Mouse (Mus musculus): ENCODE results near the gene Nfib. TPM values are rescaled to one million over a fixed set of nuclear protein-coding genes. Genes with fewer than 3 reads are reported as not detected.
A peak's percentile ranks its signal among the peaks of the same experiment; 100 is the strongest.

Nfib gene
- polyA plus RNA-seq, 2 experiments: 1.7 to 2.6 TPM

GRCm38 (mm10) chr4:82453341-82453740 is 252.2 kb downstream of the Nfib start:
- H3K4me1 ChIP-seq (replicated peaks; ENCODE audit: control insufficient read depth in 2 of 2, insufficient read depth in 2 of 2, low read length in 1 of 2): peaks cover 0 to 4% of the 10 kb centered on the region in 2 experiments; a peak in 2 of 4 replicates
- no peak overlapping the region for H3K9ac ChIP-seq (replicated peaks)
- DNase-seq (ENCODE audit: low read depth in 3 of 3, low spot score in 3 of 3) (no peak), ATAC-seq (ENCODE audit: insufficient read depth) (no peak)
- TF ChIP-seq EP300 (IDR thresholded peaks at IDR 0.05; ENCODE audit: low read depth) (no peak), CTCF (IDR thresholded peaks at IDR 0.05; ENCODE audit: low read depth) (no peak)
- no peaks in the 10 kb centered on the region for H3K9me3 ChIP-seq (ENCODE audit: control insufficient read depth, low read length)
- H3K36me3 ChIP-seq (replicated peaks; ENCODE audit: control insufficient read depth, insufficient read depth, low read depth): no peaks in the 10 kb centered on the region
- no peak overlapping the region for H3K4me3 ChIP-seq (ENCODE audit: insufficient read depth in 1 of 2, low read depth in 2 of 2, low read length in 2 of 2)
- no peaks in the 10 kb centered on the region for H3K27me3 ChIP-seq (ENCODE audit: control insufficient read depth, insufficient read depth, low read length)
- no peak overlapping the region for H3K27ac ChIP-seq
- H3K4me2 ChIP-seq (ENCODE audit: low read depth): no peak overlapping the region

GRCm38 (mm10) chr4:82452905-82453304 is 252.6 kb downstream of the Nfib start:
- H3K9me3 ChIP-seq (ENCODE audit: control insufficient read depth, low read length): no peaks in the 10 kb centered on the region
- H3K9ac ChIP-seq (replicated peaks): no peak overlapping the region
- H3K4me1 ChIP-seq (replicated peaks; ENCODE audit: control insufficient read depth in 2 of 2, insufficient read depth in 2 of 2, low read length in 1 of 2): peaks cover 0 to 4% of the 10 kb centered on the region in 2 experiments; a peak in 2 of 4 replicates
- DNase-seq (ENCODE audit: low read depth in 3 of 3, low spot score in 3 of 3) (no peak), ATAC-seq (ENCODE audit: insufficient read depth) (no peak)
- H3K27ac ChIP-seq: no peak overlapping the region
- no peak for TF ChIP-seq EP300 (IDR thresholded peaks at IDR 0.05; ENCODE audit: low read depth)
- no peak for TF ChIP-seq CTCF (IDR thresholded peaks at IDR 0.05; ENCODE audit: low read depth)
- no peak overlapping the region for H3K4me2 ChIP-seq (ENCODE audit: low read depth)
- H3K4me3 ChIP-seq (ENCODE audit: insufficient read depth in 1 of 2, low read depth in 2 of 2, low read length in 2 of 2): no peak overlapping the region
- 66% methylated on average over 4 of the region's 4 CpGs for WGBS (ENCODE audit: insufficient replicate concordance)
- no peaks in the 10 kb centered on the region for H3K36me3 ChIP-seq (replicated peaks; ENCODE audit: control insufficient read depth, insufficient read depth, low read depth)
- no peaks in the 10 kb centered on the region for H3K27me3 ChIP-seq (ENCODE audit: control insufficient read depth, insufficient read depth, low read length)

GRCm38 (mm10) chr4:82447061-82447671 is 258.4 kb downstream of the Nfib start:
- Histone ChIP-seq H3K4me3 (ENCODE audit: insufficient read depth in 1 of 2, low read depth in 2 of 2, low read length in 2 of 2) (no peak overlapping the region), H3K9ac (replicated peaks) (no peak overlapping the region), H3K36me3 (replicated peaks; ENCODE audit: control insufficient read depth, insufficient read depth, low read depth) (no peaks in the 10 kb centered on the region), H3K4me1 (replicated peaks; ENCODE audit: control insufficient read depth in 2 of 2, insufficient read depth in 2 of 2, low read length in 1 of 2) (peaks cover 0 to 9% of the 10 kb centered on the region in 2 experiments; a peak in 2 of 4 replicates), H3K27me3 (ENCODE audit: control insufficient read depth, insufficient read depth, low read length) (no peaks in the 10 kb centered on the region), H3K9me3 (ENCODE audit: control insufficient read depth, low read length) (no peaks in the 10 kb centered on the region), H3K4me2 (ENCODE audit: low read depth) (peak overlapping the region; percentile 6; the same call in 1 of the 2 replicates), H3K27ac (no peak overlapping the region)
- TF ChIP-seq CTCF (IDR thresholded peaks at IDR 0.05; ENCODE audit: low read depth) (no peak), EP300 (IDR thresholded peaks at IDR 0.05; ENCODE audit: low read depth) (no peak)
- WGBS (ENCODE audit: insufficient replicate concordance): 30% methylated on average over 8 of the region's 8 CpGs
- DNase-seq (ENCODE audit: low read depth in 3 of 3, low spot score in 3 of 3): no peak
- no peak for ATAC-seq (ENCODE audit: insufficient read depth)

- WGBS (ENCODE audit: insufficient replicate concordance): 62% methylated on average over 1 of the region's 1 CpGs
Observed at GRCm38 (mm10) chr4:82444078-82444477, 261.5 kb downstream of the Nfib start.

GRCm38 (mm10) chr4:82443441-82443840 is 262.1 kb downstream of the Nfib start:
- no peak for TF ChIP-seq CTCF (IDR thresholded peaks at IDR 0.05; ENCODE audit: low read depth)
- TF ChIP-seq EP300 (IDR thresholded peaks at IDR 0.05; ENCODE audit: low read depth): no peak
- Histone ChIP-seq H3K27me3 (ENCODE audit: control insufficient read depth, insufficient read depth, low read length) (no peaks in the 10 kb centered on the region), H3K9me3 (ENCODE audit: control insufficient read depth, low read length) (no peaks in the 10 kb centered on the region), H3K4me1 (replicated peaks; ENCODE audit: control insufficient read depth in 2 of 2, insufficient read depth in 2 of 2, low read length in 1 of 2) (peaks cover 0 to 8% of the 10 kb centered on the region in 2 experiments; a peak in 2 of 4 replicates), H3K27ac (no peak overlapping the region), H3K4me2 (ENCODE audit: low read depth) (no peak overlapping the region), H3K36me3 (replicated peaks; ENCODE audit: control insufficient read depth, insufficient read depth, low read depth) (no peaks in the 10 kb centered on the region), H3K9ac (replicated peaks) (no peak overlapping the region), H3K4me3 (ENCODE audit: insufficient read depth in 1 of 2, low read depth in 2 of 2, low read length in 2 of 2) (no peak overlapping the region)
- no peak for DNase-seq (ENCODE audit: low read depth in 3 of 3, low spot score in 3 of 3)
- no peak for ATAC-seq (ENCODE audit: insufficient read depth)
- WGBS (ENCODE audit: insufficient replicate concordance): 63% methylated on average over 5 of the region's 5 CpGs

More at GRCm38 (mm10) chr4:82444078-82444477, 261.5 kb downstream of the Nfib start:
- peaks cover 0 to 8% of the 10 kb centered on the region in 2 experiments; a peak in 2 of 4 replicates for H3K4me1 ChIP-seq (replicated peaks; ENCODE audit: control insufficient read depth in 2 of 2, insufficient read depth in 2 of 2, low read length in 1 of 2)
- H3K4me2 ChIP-seq (ENCODE audit: low read depth): no peak overlapping the region
- no peaks in the 10 kb centered on the region for H3K9me3 ChIP-seq (ENCODE audit: control insufficient read depth, low read length)
- H3K27ac ChIP-seq: no peak overlapping the region
- no peaks in the 10 kb centered on the region for H3K36me3 ChIP-seq (replicated peaks; ENCODE audit: control insufficient read depth, insufficient read depth, low read depth)
- no peak overlapping the region for H3K9ac ChIP-seq (replicated peaks)
- DNase-seq (ENCODE audit: low read depth in 3 of 3, low spot score in 3 of 3) (no peak), ATAC-seq (ENCODE audit: insufficient read depth) (no peak)
- H3K4me3 ChIP-seq (ENCODE audit: insufficient read depth in 1 of 2, low read depth in 2 of 2, low read length in 2 of 2): no peak overlapping the region
- H3K27me3 ChIP-seq (ENCODE audit: control insufficient read depth, insufficient read depth, low read length): no peaks in the 10 kb centered on the region
- TF ChIP-seq CTCF (IDR thresholded peaks at IDR 0.05; ENCODE audit: low read depth) (no peak), EP300 (IDR thresholded peaks at IDR 0.05; ENCODE audit: low read depth) (no peak)

Measured in liver, embryonic 14.5 days (tissue).